Mouse (Mus musculus) cerebellum, postnatal 36 days (tissue): ENCODE results near the gene Gm10720.
"Not testable (repeated sequence)": the region's sequence is repeated elsewhere in the genome, so short reads cannot be mapped to it uniquely, and the experiment has no call there.

Source experiments
- DNase-seq, 2 experiments: peaks; one replicate each; pipeline ENCODE4 v3.0.0; 2021 to 2022; ENCODE audit warnings: mixed read lengths in 2 of 2

Gm10720 gene

GRCm38 (mm10) chr9:3025653-3026052 is 10.2 kb downstream of the Gm10720 start:
- peak; percentile 11 to 30 for DNase-seq

DNA sequence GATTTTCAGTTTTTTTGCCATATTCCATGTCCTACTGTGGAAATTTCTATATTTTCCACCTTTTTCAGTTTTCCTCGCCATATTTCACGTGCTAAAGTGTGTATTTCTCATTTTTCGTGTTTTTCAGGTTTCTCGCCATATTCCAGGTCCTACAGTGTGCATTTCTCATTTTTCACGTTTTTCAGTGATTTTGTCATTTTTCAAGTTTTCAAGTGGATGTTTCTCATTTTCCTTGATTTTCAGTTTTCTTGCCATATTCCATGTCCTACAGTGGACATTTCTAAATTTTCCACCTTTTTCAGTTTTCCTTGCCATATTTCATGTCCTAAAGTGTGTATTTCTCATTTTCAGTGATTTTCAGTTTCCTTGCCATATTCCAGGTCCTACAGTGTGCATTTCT is 10.7 kb downstream of the Gm10720 start:
- DNase-seq, result not testable (repeated sequence)

DNA sequence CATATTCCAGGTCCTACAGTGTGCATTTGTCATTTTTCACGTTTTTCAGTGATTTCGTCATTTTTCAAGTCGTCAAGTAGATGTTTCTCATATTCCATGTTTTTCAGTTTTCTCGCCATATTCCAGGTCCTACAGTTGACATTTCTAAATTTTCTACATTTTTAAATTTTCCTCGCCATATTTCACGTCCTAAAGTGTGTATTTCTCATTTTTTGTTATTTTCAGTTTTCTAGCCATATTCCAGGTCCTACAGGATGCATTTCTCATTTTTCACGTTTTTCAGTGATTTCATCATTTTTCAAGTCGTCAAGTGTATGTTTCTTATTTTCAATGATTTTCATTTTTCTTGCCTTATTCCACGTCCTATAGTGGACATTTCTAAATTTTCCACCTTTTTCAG is 11.3 kb downstream of the Gm10720 start:
- not testable (repeated sequence) for DNase-seq

- not testable (repeated sequence) for DNase-seq
Measured at GRCm38 (mm10) chr9:3027200-3027599, 11.7 kb downstream of the Gm10720 start.

GRCm38 (mm10) chr9:3029276-3030000 is 14.0 kb downstream of the Gm10720 start:
- not testable (repeated sequence) for DNase-seq

GRCm38 (mm10) chr9:3030677-3031318 is 15.3 kb downstream of the Gm10720 start:
- not testable (repeated sequence) for DNase-seq

DNA sequence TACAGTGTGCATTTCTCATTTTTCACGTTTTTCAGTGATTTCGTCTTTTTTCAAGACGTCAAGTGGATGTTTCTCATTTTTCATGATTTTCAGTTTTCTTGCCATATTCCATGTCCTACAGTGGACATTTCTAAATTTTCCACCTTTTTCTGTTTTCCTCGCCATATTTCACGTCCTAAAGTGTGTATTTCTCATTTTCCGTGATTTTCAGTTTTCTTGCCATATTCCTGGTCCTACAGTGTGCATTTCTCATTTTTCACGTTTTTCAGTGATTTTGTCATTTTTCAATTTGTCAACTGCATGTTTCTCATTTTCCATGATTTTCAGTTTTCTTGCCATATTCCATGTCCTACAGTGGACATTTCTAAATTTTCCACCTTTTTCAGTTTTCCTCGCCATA is 18.8 kb downstream of the Gm10720 start, which contains the start of gene Gm17535:
Gene Gm17535 (plus strand): TSS at position 301 of the 400 bp plus-strand sequence.
- not testable (repeated sequence) for DNase-seq

GRCm38 (mm10) chr9:3036577-3036976 is 21.1 kb downstream of the Gm10720 start, which contains the start of gene Gm10715:
Gene Gm10715, plus strand, starts transcription at chr9:3036877.
- not testable (repeated sequence) for DNase-seq

DNA sequence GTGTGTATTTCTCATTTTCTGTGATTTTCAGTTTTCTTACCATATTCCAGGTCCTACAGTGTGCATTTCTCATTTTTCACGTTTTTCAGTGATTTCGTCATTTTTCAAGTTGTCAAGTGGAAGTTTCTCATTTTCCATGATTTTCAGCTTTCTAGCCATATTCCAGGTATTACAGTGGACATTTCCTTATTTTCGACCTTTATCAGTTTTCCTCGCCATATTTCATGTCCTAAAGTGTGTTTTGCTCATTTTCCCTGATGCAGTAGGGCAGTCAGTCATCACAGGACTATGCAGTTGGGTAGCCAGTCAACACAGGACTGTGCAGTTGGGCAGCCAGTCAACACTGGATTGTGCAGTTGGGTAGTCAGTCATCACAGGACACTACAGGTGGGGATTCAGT is 22.7 kb downstream of the Gm10720 start:
- DNase-seq, result not testable (repeated sequence)
